Mouse (Mus musculus): ENCODE results near the gene Dock9. TPM values are rescaled to one million over a fixed set of nuclear protein-coding genes. Genes with fewer than 3 reads are reported as not detected.

Dock9 gene
- polyA plus RNA-seq, 1 experiment from 2014 or later, result 5.2 TPM

GRCm38 (mm10) chr14:121711089-121711826 is 86.4 kb downstream of the Dock9 start:
- no peak overlapping the region for H3K9ac ChIP-seq
- H3K4me3 ChIP-seq, result no peak overlapping the region
- H3K36me3 ChIP-seq, result no peaks in the 10 kb centered on the region
- 69% methylated on average over 14 of the region's 14 CpGs for WGBS
- ATAC-seq (ENCODE audit: low read depth), result no peak
- H3K27ac ChIP-seq (replicated peaks), result no peak overlapping the region
- no peak overlapping the region for H3K4me2 ChIP-seq
- peaks cover 14% of the 10 kb centered on the region for H3K4me1 ChIP-seq (replicated peaks)
- no peaks in the 10 kb centered on the region for H3K9me3 ChIP-seq
- no peaks in the 10 kb centered on the region for H3K27me3 ChIP-seq

GRCm38 (mm10) chr14:121710130-121710529 is 87.5 kb downstream of the Dock9 start:
- 81% methylated on average over 3 of the region's 3 CpGs for WGBS
- no peak for ATAC-seq (ENCODE audit: low read depth)
- no peak overlapping the region for H3K27ac ChIP-seq (replicated peaks)

GRCm38 (mm10) chr14:121708244-121708643 is 89.4 kb downstream of the Dock9 start:
- H3K9ac ChIP-seq, result no peak overlapping the region
- H3K27me3 ChIP-seq, result no peaks in the 10 kb centered on the region
- H3K36me3 ChIP-seq, result no peaks in the 10 kb centered on the region
- peaks cover 8% of the 10 kb centered on the region for H3K4me1 ChIP-seq (replicated peaks)
- no peaks in the 10 kb centered on the region for H3K9me3 ChIP-seq
- H3K4me3 ChIP-seq, result no peak overlapping the region
- no peak overlapping the region for H3K27ac ChIP-seq (replicated peaks)
- no peak overlapping the region for H3K4me2 ChIP-seq
- ATAC-seq (ENCODE audit: low read depth), result no peak
- 42% methylated on average over 2 of the region's 2 CpGs for WGBS

More at GRCm38 (mm10) chr14:121710130-121710529, 87.5 kb downstream of the Dock9 start:
- Histone ChIP-seq H3K27me3 (no peaks in the 10 kb centered on the region), H3K36me3 (no peaks in the 10 kb centered on the region), H3K9me3 (no peaks in the 10 kb centered on the region), H3K9ac (no peak overlapping the region), H3K4me3 (no peak overlapping the region), H3K4me2 (no peak overlapping the region), H3K4me1 (replicated peaks) (peaks cover 14% of the 10 kb centered on the region)

GRCm38 (mm10) chr14:121706482-121706901 is 91.1 kb downstream of the Dock9 start:
- Histone ChIP-seq H3K27me3 (no peaks in the 10 kb centered on the region), H3K27ac (replicated peaks) (no peak overlapping the region), H3K36me3 (no peaks in the 10 kb centered on the region), H3K9me3 (no peaks in the 10 kb centered on the region), H3K9ac (no peak overlapping the region), H3K4me3 (no peak overlapping the region), H3K4me2 (no peak overlapping the region), H3K4me1 (replicated peaks) (peaks cover 8% of the 10 kb centered on the region)
- no peak for ATAC-seq (ENCODE audit: low read depth)
- 53% methylated on average over 3 of the region's 3 CpGs for WGBS

GRCm38 (mm10) chr14:121705644-121706043 is 92.0 kb downstream of the Dock9 start:
- Histone ChIP-seq H3K27ac (replicated peaks) (no peak overlapping the region), H3K4me2 (no peak overlapping the region), H3K4me1 (replicated peaks) (peaks cover 8% of the 10 kb centered on the region), H3K9ac (no peak overlapping the region), H3K36me3 (no peaks in the 10 kb centered on the region), H3K9me3 (no peaks in the 10 kb centered on the region), H3K27me3 (no peaks in the 10 kb centered on the region), H3K4me3 (no peak overlapping the region)
- WGBS, result 69% methylated on average over 5 of the region's 5 CpGs
- ATAC-seq (ENCODE audit: low read depth), result no peak

GRCm38 (mm10) chr14:121702534-121702933 is 95.1 kb downstream of the Dock9 start:
- Histone ChIP-seq H3K27me3 (no peaks in the 10 kb centered on the region), H3K9me3 (no peaks in the 10 kb centered on the region), H3K4me1 (replicated peaks) (peaks cover 15% of the 10 kb centered on the region), H3K9ac (no peak overlapping the region), H3K4me3 (no peak overlapping the region), H3K4me2 (no peak overlapping the region), H3K27ac (replicated peaks) (no peak overlapping the region), H3K36me3 (no peaks in the 10 kb centered on the region)
- no peak for ATAC-seq (ENCODE audit: low read depth)
- 65% methylated on average over 4 of the region's 4 CpGs for WGBS

GRCm38 (mm10) chr14:121700013-121700412 is 97.6 kb downstream of the Dock9 start:
- no peak for ATAC-seq (ENCODE audit: low read depth)
- H3K27me3 ChIP-seq, result peaks cover 9% of the 10 kb centered on the region
- no peak overlapping the region for H3K9ac ChIP-seq
- H3K4me3 ChIP-seq, result no peak overlapping the region
- peaks cover 32% of the 10 kb centered on the region for H3K4me1 ChIP-seq (replicated peaks)
- WGBS, result 73% methylated on average over 1 of the region's 1 CpGs
- H3K36me3 ChIP-seq, result no peaks in the 10 kb centered on the region
- H3K27ac ChIP-seq (replicated peaks), result no peak overlapping the region
- no peak overlapping the region for H3K4me2 ChIP-seq
- no peaks in the 10 kb centered on the region for H3K9me3 ChIP-seq

GRCm38 (mm10) chr14:121698620-121698950 is 99.1 kb downstream of the Dock9 start:
- peak overlapping the region; percentile 68 for H3K9ac ChIP-seq

GRCm38 (mm10) chr14:121697709-121698619 is 99.7 kb downstream of the Dock9 start:
- H3K4me2 ChIP-seq, result peak overlapping the region; percentile 60
- H3K36me3 ChIP-seq, result no peaks in the 10 kb centered on the region
- H3K27ac ChIP-seq (replicated peaks), result peak overlapping the region; percentile 56
- H3K9me3 ChIP-seq, result no peaks in the 10 kb centered on the region
- H3K27me3 ChIP-seq, result peaks cover 9% of the 10 kb centered on the region
- peaks cover 32% of the 10 kb centered on the region for H3K4me1 ChIP-seq (replicated peaks)
- WGBS, result 4% methylated on average over 23 of the region's 23 CpGs
- peak overlapping the region; percentile 68 for H3K9ac ChIP-seq
- H3K4me3 ChIP-seq, result peak overlapping the region; percentile 33
- ATAC-seq (ENCODE audit: low read depth), result peak; percentile 85

More at GRCm38 (mm10) chr14:121698620-121698950, 99.1 kb downstream of the Dock9 start:
- Histone ChIP-seq H3K4me3 (peak overlapping the region; percentile 33), H3K27ac (replicated peaks) (peak overlapping the region; percentile 56), H3K36me3 (no peaks in the 10 kb centered on the region), H3K9me3 (no peaks in the 10 kb centered on the region), H3K4me1 (replicated peaks) (peaks cover 32% of the 10 kb centered on the region), H3K4me2 (peak overlapping the region; percentile 60), H3K27me3 (peaks cover 9% of the 10 kb centered on the region)
- 15% methylated on average over 7 of the region's 7 CpGs for WGBS
- ATAC-seq (ENCODE audit: low read depth), result no peak; the same call in 1 of the 2 replicates

GRCm38 (mm10) chr14:121697143-121697680 is 100.4 kb downstream of the Dock9 start:
- Histone ChIP-seq H3K4me3 (peak overlapping the region; percentile 33), H3K27ac (replicated peaks) (0 out of 2 replicates have a peak overlapping the region, but pooled peaks have one; percentile 56), H3K9ac (0 out of 2 replicates have a peak overlapping the region, but pooled peaks have one; percentile 68), H3K4me1 (replicated peaks) (peaks cover 32% of the 10 kb centered on the region), H3K4me2 (peak overlapping the region; percentile 60), H3K36me3 (no peaks in the 10 kb centered on the region), H3K9me3 (no peaks in the 10 kb centered on the region), H3K27me3 (peaks cover 9% of the 10 kb centered on the region)
- 7% methylated on average over 9 of the region's 9 CpGs for WGBS
- ATAC-seq (ENCODE audit: low read depth), result no peak

- peak overlapping the region; percentile 60 for H3K4me2 ChIP-seq
- H3K27ac ChIP-seq (replicated peaks), result no peak overlapping the region
- peaks cover 9% of the 10 kb centered on the region for H3K27me3 ChIP-seq
- peaks cover 32% of the 10 kb centered on the region for H3K4me1 ChIP-seq (replicated peaks)
- H3K36me3 ChIP-seq, result no peaks in the 10 kb centered on the region
- WGBS, result 65% methylated on average over 8 of the region's 8 CpGs
- no peak overlapping the region for H3K9ac ChIP-seq
- H3K9me3 ChIP-seq, result no peaks in the 10 kb centered on the region
- no peak for ATAC-seq (ENCODE audit: low read depth)
- H3K4me3 ChIP-seq, result peak overlapping the region; percentile 33; the same call in 1 of the 2 replicates
Observed at GRCm38 (mm10) chr14:121696429-121697118, 101.1 kb downstream of the Dock9 start.

Data from neural tube, embryonic 13.5 days (tissue).